ENCODE assay signal across 8 mouse cellular contexts in the genomic region with DNA sequence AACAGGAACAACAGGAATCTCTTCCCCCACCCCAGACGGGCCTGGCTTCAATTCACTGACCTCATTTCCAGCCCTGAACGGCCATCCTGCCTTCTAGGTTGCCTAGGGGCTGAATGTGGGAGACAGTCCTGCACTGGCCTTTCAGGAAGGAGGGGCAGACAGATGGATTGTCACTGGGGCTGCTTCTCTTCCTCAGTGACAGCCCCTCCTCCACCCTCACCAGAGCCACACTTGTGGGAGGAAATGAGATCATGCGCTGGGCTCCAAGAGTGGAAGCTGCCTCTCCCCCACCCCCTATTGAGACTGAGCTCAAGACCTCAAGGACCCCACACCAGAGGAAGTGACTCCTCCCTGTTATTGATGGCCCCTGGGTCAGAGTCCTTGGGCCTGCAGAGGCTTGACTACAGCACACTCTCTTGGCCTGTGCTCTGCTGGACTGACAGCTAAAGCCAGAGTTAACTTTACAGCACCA. TPM values are rescaled to one million over a fixed set of nuclear protein-coding genes. Genes with fewer than 3 reads are reported as not detected.
DNase-seq lines count a peak whose midpoint lies in the region; ATAC-seq and TF ChIP-seq lines count a peak whose summit lies in the region.

No protein-coding gene starts in this region.

- no peaks in the 10 kb centered on the region for H3K9me3 ChIP-seq in hindbrain, embryonic 10.5 days
- no peaks in the 10 kb centered on the region for H3K9me3 ChIP-seq in lung, embryonic 15.5 days

- no peaks in the 10 kb centered on the region for H3K27me3 ChIP-seq in hindbrain, embryonic 10.5 days (ENCODE audit: insufficient read depth, poor library complexity, severe bottlenecking)
- no peaks in the 10 kb centered on the region for H3K27me3 ChIP-seq in lung, embryonic 15.5 days

- H3K4me1 ChIP-seq in hindbrain, embryonic 10.5 days (replicated peaks) = peaks cover 45% of the 10 kb centered on the region
- H3K4me1 ChIP-seq in lung, embryonic 15.5 days = peaks cover 21% of the 10 kb centered on the region
- peaks cover 25% of the 10 kb centered on the region for H3K4me1 ChIP-seq in olfactory bulb, adult 2 months (ENCODE audit: control insufficient read depth, insufficient read depth, low read length)

- no peak overlapping the region for H3K4me3 ChIP-seq in hindbrain, embryonic 10.5 days
- no peak overlapping the region for H3K4me3 ChIP-seq in layer of hippocampus, adult 2 months
- no peak overlapping the region for H3K4me3 ChIP-seq in lung, embryonic 15.5 days
- no peak overlapping the region for H3K4me3 ChIP-seq in olfactory bulb, adult 2 months (ENCODE audit: insufficient read depth, low read depth, low read length)

- peaks cover 72% of the 10 kb centered on the region for H3K36me3 ChIP-seq in hindbrain, embryonic 10.5 days
- peaks cover 21% of the 10 kb centered on the region for H3K36me3 ChIP-seq in lung, embryonic 15.5 days

- no peak for TF ChIP-seq POLR2A in olfactory bulb, adult 2 months (IDR thresholded peaks at IDR 0.05; ENCODE audit: insufficient read depth, low read depth, low read length)

- 42% methylated on average over 3 of the region's 3 CpGs for WGBS in hindbrain, embryonic 10.5 days
- WGBS in lung, embryonic 15.5 days = 17% methylated on average over 3 of the region's 3 CpGs
- 22% methylated on average over 3 of the region's 3 CpGs for WGBS in olfactory bulb, adult 2 months

- H3K4me2 ChIP-seq in lung, embryonic 15.5 days = no peak overlapping the region

- DNase-seq in adrenal gland, adult 8-10 months = peak; percentile 87
- peak; percentile 5 for DNase-seq in forelimb bud, embryonic 11.5 days (ENCODE audit: low read depth, low spot score)
- DNase-seq in hindbrain, embryonic 10.5 days (ENCODE audit: low spot score) = peak; percentile 47
- peak; percentile 66 to 70 for DNase-seq in layer of hippocampus, adult 2 months (ENCODE audit: low spot score in 2 of 2)

- peak overlapping the region; percentile 70; the same call in 1 of the 2 replicates for H3K27ac ChIP-seq in hindbrain, embryonic 10.5 days
- peak overlapping the region; percentile 87 for H3K27ac ChIP-seq in layer of hippocampus, adult 2 months
- H3K27ac ChIP-seq in lung, embryonic 15.5 days = peak overlapping the region; percentile 75
- H3K27ac ChIP-seq in olfactory bulb, adult 2 months (ENCODE audit: insufficient read depth, low read depth, low read length) = 0 out of 2 replicates have a peak overlapping the region, but pooled peaks have one; percentile 11

- no peak overlapping the region for H3K9ac ChIP-seq in lung, embryonic 15.5 days

- ATAC-seq in CD4-positive, CD25-positive, alpha-beta regulatory T cell, adult 4 months = peak; percentile 98
- peak; percentile 86 for ATAC-seq in lung, embryonic 15.5 days (ENCODE audit: borderline replicate concordance, extremely low read depth, low FRiP score, low TSS enrichment)
- ATAC-seq in megakaryocyte-erythroid progenitor cell, adult 5-6 weeks (replicated peaks; ENCODE audit: low FRiP score, low TSS enrichment, poor library complexity, severe bottlenecking) = no peak

- TF ChIP-seq CTCF in layer of hippocampus, adult 2 months (conservative IDR thresholded peaks at IDR 0.05) = no peak
- TF ChIP-seq CTCF in olfactory bulb, adult 2 months (IDR thresholded peaks at IDR 0.05; ENCODE audit: insufficient read depth, low read depth, low read length) = no peak

RNA-seq across cellular contexts. Expression of gene Bicd2, which starts 30.1 kb away (rescaled TPM):
- polyA plus RNA-seq in CD4-positive, CD25-positive, alpha-beta regulatory T cell, adult 4 months (2017; shearing (Covaris generic)) = 1 to 10 TPM; 5.9 to 6.1 TPM
- total RNA-seq in adrenal gland, adult 8-10 months (2022) = 10 to 100 TPM; 37.2 to 48.4 (median 40.9) TPM
- polyA plus RNA-seq in hindbrain, embryonic 10.5 days (2016; fragmentation: Nextera tagmentation; extraction: Ambion mirVana) = 31.8 and 32.0 TPM in 2 replicates
- total RNA-seq in layer of hippocampus, adult 2 months (2021) = 10 to 100 TPM; 55.2 to 55.3 TPM
- polyA plus RNA-seq in lung, embryonic 15.5 days (2015; fragmentation: Nextera tagmentation; extraction: Ambion mirVana) = 33.1 and 34.7 TPM in 2 replicates
- polyA plus RNA-seq in olfactory bulb, adult 2 months (2012; ENCODE audit: insufficient read depth, insufficient read length, low replicate concordance, missing spikeins) = 48.0 TPM in 1 of 2 replicates, not detected in the other
- 14.8 and 16.1 TPM in 2 replicates for total RNA-seq in megakaryocyte-erythroid progenitor cell, adult 5-6 weeks (2014; fragmentation: Nextera tagmentation)
- 18.3 and 26.2 TPM in 2 replicates for total RNA-seq in megakaryocyte-erythroid progenitor cell, adult 5-6 weeks (2017)

RNA-seq across cellular contexts. Expression of gene Ippk, which starts 49.6 kb away (rescaled TPM):
- polyA plus RNA-seq in CD4-positive, CD25-positive, alpha-beta regulatory T cell, adult 4 months (2017; shearing (Covaris generic)) = 1 to 10 TPM; 3.9 to 7.1 TPM
- total RNA-seq in adrenal gland, adult 8-10 months (2022) = 10 to 100 TPM; 38.1 to 43.5 (median 39.4) TPM
- 19.5 and 20.0 TPM in 2 replicates for polyA plus RNA-seq in hindbrain, embryonic 10.5 days (2016; fragmentation: Nextera tagmentation; extraction: Ambion mirVana)
- total RNA-seq in layer of hippocampus, adult 2 months (2021) = 10 to 100 TPM; 33.1 to 41.0 TPM
- 15.1 and 15.2 TPM in 2 replicates for polyA plus RNA-seq in lung, embryonic 15.5 days (2015; fragmentation: Nextera tagmentation; extraction: Ambion mirVana)
- polyA plus RNA-seq in olfactory bulb, adult 2 months (2012; ENCODE audit: insufficient read depth, insufficient read length, low replicate concordance, missing spikeins) = not detected in 2 replicates
- 8.9 and 9.8 TPM in 2 replicates for total RNA-seq in megakaryocyte-erythroid progenitor cell, adult 5-6 weeks (2014; fragmentation: Nextera tagmentation)
- 13.0 and 13.2 TPM in 2 replicates for total RNA-seq in megakaryocyte-erythroid progenitor cell, adult 5-6 weeks (2017)

RNA-seq across cellular contexts. Expression of gene Fgd3, which starts 51.4 kb away (rescaled TPM):
- polyA plus RNA-seq in CD4-positive, CD25-positive, alpha-beta regulatory T cell, adult 4 months (2017; shearing (Covaris generic)) = 10 to 100 TPM; 17.9 to 23.2 TPM
- total RNA-seq in adrenal gland, adult 8-10 months (2022) = 1 to 10 TPM; 4.5 to 4.7 (median 4.6) TPM
- 0.98 TPM in 2 replicates for polyA plus RNA-seq in hindbrain, embryonic 10.5 days (2016; fragmentation: Nextera tagmentation; extraction: Ambion mirVana)
- 1 to 10 TPM; 5.6 to 7.1 TPM for total RNA-seq in layer of hippocampus, adult 2 months (2021)
- 0.30 and 0.33 TPM in 2 replicates for polyA plus RNA-seq in lung, embryonic 15.5 days (2015; fragmentation: Nextera tagmentation; extraction: Ambion mirVana)
- polyA plus RNA-seq in olfactory bulb, adult 2 months (2012; ENCODE audit: insufficient read depth, insufficient read length, low replicate concordance, missing spikeins) = not detected in 2 replicates
- total RNA-seq in megakaryocyte-erythroid progenitor cell, adult 5-6 weeks (2014; fragmentation: Nextera tagmentation) = 4.5 and 5.0 TPM in 2 replicates
- total RNA-seq in megakaryocyte-erythroid progenitor cell, adult 5-6 weeks (2017) = 4.6 and 5.2 TPM in 2 replicates

Comparison
In these comparisons a context has a peak if more than half of its experiments do, and no peak if none do; other contexts are left out.
1. DNase-seq: peak in every context shown above with its lines; median percentile 87 in adrenal gland, adult 8-10 months; 68 in layer of hippocampus, adult 2 months; 47 in hindbrain, embryonic 10.5 days; 5 in forelimb bud, embryonic 11.5 days.
2. H3K27ac ChIP-seq: peak in every context shown above with its lines; median percentile 87 in layer of hippocampus, adult 2 months; 75 in lung, embryonic 15.5 days; 70 in hindbrain, embryonic 10.5 days; 11 in olfactory bulb, adult 2 months.